Mouse (Mus musculus): ENCODE measurements around the gene Nup205. TPM values are rescaled to one million over a fixed set of nuclear protein-coding genes. Genes with fewer than 3 reads are reported as not detected.
"Not testable (repeated sequence)": the region's sequence is repeated elsewhere in the genome, so short reads cannot be mapped to it uniquely, and the experiment has no call there.

Nup205 gene
- polyA plus RNA-seq, 1 experiment from 2014 or later = 27.6 TPM

DNA sequence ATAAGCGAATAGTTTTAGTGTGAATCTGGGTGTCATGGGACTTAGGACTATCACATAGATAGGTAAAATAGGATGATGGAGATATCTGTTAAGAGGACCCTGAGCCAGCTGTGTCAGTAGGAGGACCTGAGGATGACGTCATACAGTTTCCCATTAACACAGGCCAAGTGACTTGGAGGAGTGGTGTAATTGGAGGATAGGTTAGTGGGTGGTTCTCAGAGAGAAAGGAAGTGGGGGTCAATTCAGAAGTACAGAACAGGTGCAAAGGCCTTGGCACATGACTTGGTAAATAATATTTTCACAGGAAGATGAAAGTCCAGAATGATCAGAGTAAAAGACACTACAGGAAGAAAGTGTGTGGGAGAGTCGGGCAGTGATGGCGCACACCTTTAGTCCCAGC is 4.0 kb upstream of the Nup205 start:
- no peaks in the 10 kb centered on the region for H3K36me3 ChIP-seq
- no peak for ATAC-seq (ENCODE audit: insufficient number of reproducible peaks, low FRiP score, low TSS enrichment, low read depth)
- no peak overlapping the region for H3K4me3 ChIP-seq
- no peak overlapping the region for H3K4me2 ChIP-seq
- H3K9ac ChIP-seq = no peak overlapping the region
- H3K4me1 ChIP-seq = no peaks in the 10 kb centered on the region
- H3K27ac ChIP-seq = no peak overlapping the region
- H3K9me3 ChIP-seq = no peaks in the 10 kb centered on the region
- H3K27me3 ChIP-seq = no peaks in the 10 kb centered on the region
- WGBS = 83% methylated on average over 4 of the region's 4 CpGs

- H3K9ac ChIP-seq = peak overlapping the region; percentile 76
- no peaks in the 10 kb centered on the region for H3K9me3 ChIP-seq
- no peaks in the 10 kb centered on the region for H3K27me3 ChIP-seq
- under 1% methylated on average over 52 of the region's 69 CpGs for WGBS
- ATAC-seq (ENCODE audit: insufficient number of reproducible peaks, low FRiP score, low TSS enrichment, low read depth) = peak; percentile 64
- no peaks in the 10 kb centered on the region for H3K36me3 ChIP-seq
- H3K4me2 ChIP-seq = peak overlapping the region; percentile 69
- no peaks in the 10 kb centered on the region for H3K4me1 ChIP-seq
- peak overlapping the region; percentile 81 for H3K4me3 ChIP-seq
- H3K27ac ChIP-seq = peak overlapping the region; percentile 96
These were observed 540 bp downstream of the Nup205 start for GRCm38 (mm10) chr6:35177650-35178272.

DNA sequence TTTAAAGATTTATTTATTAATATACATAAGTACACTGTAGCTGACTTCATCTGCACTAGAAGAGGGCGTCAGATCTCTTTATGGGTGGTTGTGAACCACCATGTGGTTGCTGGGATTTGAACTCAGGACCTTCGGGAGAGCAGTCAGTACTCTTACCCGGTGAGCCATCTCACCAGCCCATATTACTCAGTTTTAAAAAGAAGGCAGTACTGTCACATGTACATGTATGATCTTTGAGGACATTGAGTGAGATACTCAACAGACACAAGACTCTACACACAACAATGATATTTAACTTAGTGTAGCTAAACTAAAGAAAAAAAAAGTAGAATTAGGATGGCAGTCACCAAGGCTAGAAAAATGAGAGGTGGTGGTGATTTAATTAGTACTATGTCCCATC is 2.1 kb downstream of the Nup205 start:
- not testable (repeated sequence) for H3K4me3 ChIP-seq; H3K4me2 ChIP-seq; ATAC-seq (ENCODE audit: insufficient number of reproducible peaks, low FRiP score, low TSS enrichment, low read depth); H3K9ac ChIP-seq; H3K4me1 ChIP-seq; H3K9me3 ChIP-seq; H3K27ac ChIP-seq; H3K27me3 ChIP-seq; H3K36me3 ChIP-seq
- WGBS = 87% methylated on average over 3 of the region's 3 CpGs

- Histone ChIP-seq H3K4me3 (no peak overlapping the region), H3K4me1 (no peaks in the 10 kb centered on the region), H3K4me2 (no peak overlapping the region), H3K27ac (no peak overlapping the region), H3K9ac (no peak overlapping the region), H3K9me3 (no peaks in the 10 kb centered on the region), H3K36me3 (peaks cover 41% of the 10 kb centered on the region), H3K27me3 (no peaks in the 10 kb centered on the region)
- 87% methylated on average over 1 of the region's 1 CpGs for WGBS
- no peak for ATAC-seq (ENCODE audit: insufficient number of reproducible peaks, low FRiP score, low TSS enrichment, low read depth)
These were observed 7.6 kb downstream of the Nup205 start for GRCm38 (mm10) chr6:35184781-35185180.

- H3K4me1 ChIP-seq = no peaks in the 10 kb centered on the region
- no peak overlapping the region for H3K4me3 ChIP-seq
- no peak for ATAC-seq (ENCODE audit: insufficient number of reproducible peaks, low FRiP score, low TSS enrichment, low read depth)
- no peaks in the 10 kb centered on the region for H3K9me3 ChIP-seq
- no peak overlapping the region for H3K4me2 ChIP-seq
- H3K27me3 ChIP-seq = no peaks in the 10 kb centered on the region
- peaks cover 73% of the 10 kb centered on the region for H3K36me3 ChIP-seq
- no peak overlapping the region for H3K9ac ChIP-seq
- 75% methylated on average over 8 of the region's 8 CpGs for WGBS
- H3K27ac ChIP-seq = no peak overlapping the region
These were observed 14.0 kb downstream of the Nup205 start for GRCm38 (mm10) chr6:35191198-35191597.

GRCm38 (mm10) chr6:35225696-35226095 is 48.5 kb downstream of the Nup205 start:
- H3K9ac ChIP-seq = no peak overlapping the region
- no peak overlapping the region for H3K4me2 ChIP-seq
- WGBS = 87% methylated on average over 4 of the region's 4 CpGs
- H3K9me3 ChIP-seq = no peaks in the 10 kb centered on the region
- ATAC-seq (ENCODE audit: insufficient number of reproducible peaks, low FRiP score, low TSS enrichment, low read depth) = no peak
- no peak overlapping the region for H3K4me3 ChIP-seq
- no peaks in the 10 kb centered on the region for H3K27me3 ChIP-seq
- no peaks in the 10 kb centered on the region for H3K4me1 ChIP-seq
- no peak overlapping the region for H3K27ac ChIP-seq
- peaks cover 51% of the 10 kb centered on the region for H3K36me3 ChIP-seq

- WGBS = 90% methylated on average over 1 of the region's 1 CpGs
These were observed 52.2 kb downstream of the Nup205 start for GRCm38 (mm10) chr6:35229415-35229814.

GRCm38 (mm10) chr6:35236108-35236785 is 59.0 kb downstream of the Nup205 start:
- no peaks in the 10 kb centered on the region for H3K4me1 ChIP-seq
- H3K27me3 ChIP-seq = no peaks in the 10 kb centered on the region
- peaks cover 76% of the 10 kb centered on the region for H3K36me3 ChIP-seq
- H3K4me3 ChIP-seq = no peak overlapping the region
- H3K27ac ChIP-seq = no peak overlapping the region; the same call in 1 of the 2 replicates
- no peak for ATAC-seq (ENCODE audit: insufficient number of reproducible peaks, low FRiP score, low TSS enrichment, low read depth)
- no peak overlapping the region for H3K9ac ChIP-seq
- H3K4me2 ChIP-seq = no peak overlapping the region
- H3K9me3 ChIP-seq = no peaks in the 10 kb centered on the region
- WGBS = 85% methylated on average over 9 of the region's 9 CpGs

More at GRCm38 (mm10) chr6:35229415-35229814, 52.2 kb downstream of the Nup205 start:
- no peak overlapping the region for H3K27ac ChIP-seq
- no peaks in the 10 kb centered on the region for H3K27me3 ChIP-seq
- peaks cover 62% of the 10 kb centered on the region for H3K36me3 ChIP-seq
- H3K4me3 ChIP-seq = no peak overlapping the region
- ATAC-seq (ENCODE audit: insufficient number of reproducible peaks, low FRiP score, low TSS enrichment, low read depth) = no peak
- H3K9ac ChIP-seq = no peak overlapping the region
- no peak overlapping the region for H3K4me2 ChIP-seq
- no peaks in the 10 kb centered on the region for H3K9me3 ChIP-seq
- H3K4me1 ChIP-seq = no peaks in the 10 kb centered on the region

- H3K27me3 ChIP-seq = no peaks in the 10 kb centered on the region
- H3K9me3 ChIP-seq = no peaks in the 10 kb centered on the region
- H3K27ac ChIP-seq = no peak overlapping the region
- H3K4me3 ChIP-seq = no peak overlapping the region
- no peaks in the 10 kb centered on the region for H3K4me1 ChIP-seq
- WGBS = 94% methylated on average over 4 of the region's 4 CpGs
- peaks cover 70% of the 10 kb centered on the region for H3K36me3 ChIP-seq
- ATAC-seq (ENCODE audit: insufficient number of reproducible peaks, low FRiP score, low TSS enrichment, low read depth) = no peak
- no peak overlapping the region for H3K4me2 ChIP-seq
- no peak overlapping the region for H3K9ac ChIP-seq
These were observed 66.0 kb downstream of the Nup205 start for GRCm38 (mm10) chr6:35243252-35243651.

GRCm38 (mm10) chr6:35243989-35244388 is 66.8 kb downstream of the Nup205 start:
- no peak overlapping the region for H3K4me3 ChIP-seq
- H3K9ac ChIP-seq = no peak overlapping the region
- WGBS = 78% methylated on average over 9 of the region's 9 CpGs
- no peak for ATAC-seq (ENCODE audit: insufficient number of reproducible peaks, low FRiP score, low TSS enrichment, low read depth)
- H3K4me2 ChIP-seq = no peak overlapping the region
- H3K27me3 ChIP-seq = no peaks in the 10 kb centered on the region
- peaks cover 62% of the 10 kb centered on the region for H3K36me3 ChIP-seq
- no peak overlapping the region for H3K27ac ChIP-seq
- H3K4me1 ChIP-seq = no peaks in the 10 kb centered on the region
- no peaks in the 10 kb centered on the region for H3K9me3 ChIP-seq

DNA sequence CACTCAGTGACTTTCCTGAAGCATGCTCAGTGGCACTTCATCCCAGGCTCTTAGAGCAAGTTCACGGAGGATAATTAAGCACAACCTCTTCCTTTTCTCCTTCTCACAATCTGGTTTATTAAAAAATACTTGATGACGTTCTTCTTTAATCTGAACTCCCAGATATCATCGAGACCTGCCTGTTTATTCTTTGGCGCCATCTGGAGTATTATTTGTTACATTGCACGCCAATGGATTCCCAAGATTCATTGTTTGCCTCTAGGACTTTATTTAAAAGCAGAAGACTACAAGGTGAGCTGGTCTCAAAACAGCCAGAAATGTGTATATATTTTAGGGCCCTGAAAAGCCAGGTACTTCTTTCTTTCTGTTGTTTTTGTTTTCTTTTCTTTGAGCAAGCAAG is 67.9 kb downstream of the Nup205 start:
- 53% methylated on average over 5 of the region's 5 CpGs for WGBS
- Histone ChIP-seq H3K9ac (no peak overlapping the region), H3K27ac (no peak overlapping the region), H3K4me3 (no peak overlapping the region), H3K36me3 (peaks cover 58% of the 10 kb centered on the region), H3K4me1 (no peaks in the 10 kb centered on the region), H3K27me3 (no peaks in the 10 kb centered on the region), H3K9me3 (no peaks in the 10 kb centered on the region), H3K4me2 (no peak overlapping the region)
- no peak for ATAC-seq (ENCODE audit: insufficient number of reproducible peaks, low FRiP score, low TSS enrichment, low read depth)

DNA sequence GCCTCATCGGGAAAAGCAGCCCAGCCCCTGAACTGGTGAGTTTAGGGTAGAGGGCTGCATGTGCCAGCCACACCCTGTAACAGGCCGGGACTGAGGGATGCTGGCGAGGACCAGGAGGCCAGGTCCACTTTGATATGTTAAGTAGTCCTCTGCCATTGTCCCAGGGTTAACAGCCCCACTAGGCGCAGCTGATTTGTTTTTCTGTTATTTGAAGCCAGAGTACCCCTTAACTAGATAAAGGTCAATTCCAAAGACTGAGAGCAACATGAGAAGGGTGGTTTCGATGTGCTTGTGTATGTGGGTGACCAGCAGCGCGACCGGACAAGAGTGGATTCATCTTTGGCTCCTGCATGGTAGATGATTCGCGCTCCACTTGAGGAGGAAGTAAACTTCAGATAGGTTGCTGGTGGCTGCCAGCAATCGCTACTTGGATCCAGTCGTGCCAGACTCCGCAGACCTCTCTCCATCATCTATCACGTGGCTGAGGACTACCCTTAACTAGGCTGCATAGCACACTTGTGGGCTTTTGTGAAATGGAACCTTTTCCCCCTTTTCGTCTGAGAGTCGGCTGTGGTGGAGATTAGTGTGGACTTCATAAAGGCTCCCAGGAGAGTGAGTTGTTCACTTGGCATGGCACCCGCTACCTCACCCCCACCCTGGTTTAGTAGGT is 74.7 kb downstream of the Nup205 start:
- no peaks in the 10 kb centered on the region for H3K36me3 ChIP-seq
- ATAC-seq (ENCODE audit: insufficient number of reproducible peaks, low FRiP score, low TSS enrichment, low read depth) = 0 out of 2 replicates have a peak, but pooled peaks have one; percentile 8
- no peaks in the 10 kb centered on the region for H3K9me3 ChIP-seq
- 62% methylated on average over 17 of the region's 17 CpGs for WGBS
- H3K27ac ChIP-seq = peak overlapping the region; percentile 44; the same call in 1 of the 2 replicates
- peak overlapping the region; percentile 75 for H3K4me3 ChIP-seq
- H3K27me3 ChIP-seq = no peaks in the 10 kb centered on the region
- no peak overlapping the region for H3K9ac ChIP-seq
- H3K4me2 ChIP-seq = peak overlapping the region; percentile 58
- peaks cover 39% of the 10 kb centered on the region for H3K4me1 ChIP-seq

Measured in limb, embryonic 15.5 days (tissue).